Mouse (Mus musculus) retina, postnatal 1 day (tissue): Measurements from ENCODE around the gene Mindy4b-ps.
"Not testable (repeated sequence)": the region's sequence is repeated elsewhere in the genome, so short reads cannot be mapped to it uniquely, and the experiment has no call there.

Experiments used
- DNase-seq: peaks from one replicate; pipeline ENCODE4 v3.0.0-alpha.2; 2012

The Mindy4b-ps gene

DNA sequence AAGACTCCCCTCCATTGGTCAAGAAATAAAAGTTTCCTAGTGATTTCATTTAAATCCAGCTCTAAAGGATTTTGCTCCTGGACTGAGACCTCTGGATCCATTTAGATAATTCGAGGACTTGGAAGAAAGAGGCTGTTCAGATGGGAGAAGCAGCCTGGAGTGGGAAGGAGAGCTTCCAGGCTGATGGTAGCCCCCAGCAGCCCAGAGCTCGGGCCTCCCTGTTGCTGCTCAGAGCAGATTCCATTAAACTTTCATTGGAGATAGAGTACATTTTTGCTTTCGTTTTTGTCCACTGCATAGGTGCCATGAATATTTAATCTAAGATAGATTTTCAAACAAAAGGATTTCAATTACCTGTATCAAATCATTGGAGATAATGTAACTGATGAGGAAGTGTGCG lies at the start of gene Mindy4b-ps:
Gene Mindy4b-ps (minus strand): TSS at position 101 of the 400 bp plus-strand sequence.
- DNase-seq = no peak

DNA sequence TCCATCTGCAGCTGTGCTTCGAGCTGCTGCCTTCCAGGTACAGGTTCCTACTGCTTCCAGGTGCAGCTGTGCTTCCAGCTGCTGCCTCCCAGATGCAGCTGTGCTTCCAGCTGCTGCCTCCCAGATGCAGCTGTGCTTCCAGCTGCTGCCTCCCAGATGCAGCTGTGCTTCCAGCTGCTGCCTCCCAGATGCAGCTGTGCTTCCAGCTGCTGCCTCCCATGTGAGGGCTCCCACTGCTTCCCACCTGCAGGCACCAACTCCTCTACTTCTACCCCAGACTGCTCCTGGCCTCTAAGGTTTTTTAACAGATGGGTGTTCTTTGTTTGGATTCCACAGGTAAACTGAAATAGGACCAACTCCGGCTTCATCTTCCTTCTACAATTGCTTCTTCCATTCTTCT lies 49.8 kb upstream of the Mindy4b-ps start:
- DNase-seq = not testable (repeated sequence)

DNA sequence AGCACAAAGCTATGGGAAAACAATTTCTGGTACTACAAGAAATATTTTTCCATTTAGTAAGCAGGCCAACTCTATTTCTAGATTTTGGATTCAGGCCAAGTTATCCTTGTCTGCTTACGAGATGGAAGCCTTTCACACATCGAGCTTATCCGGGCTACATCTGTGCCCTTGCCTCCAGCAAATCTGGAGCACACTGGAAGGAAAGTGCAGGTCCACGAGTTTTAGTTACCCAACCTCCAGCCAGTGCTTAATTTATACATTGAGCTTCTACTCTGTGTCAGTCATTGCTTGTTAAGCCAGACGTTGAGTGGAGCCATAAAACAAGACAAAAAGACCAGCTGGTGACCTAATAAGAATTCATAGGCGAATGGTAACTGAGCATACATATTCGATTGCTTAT lies 43.6 kb upstream of the Mindy4b-ps start:
- DNase-seq = peak; percentile 51

DNA sequence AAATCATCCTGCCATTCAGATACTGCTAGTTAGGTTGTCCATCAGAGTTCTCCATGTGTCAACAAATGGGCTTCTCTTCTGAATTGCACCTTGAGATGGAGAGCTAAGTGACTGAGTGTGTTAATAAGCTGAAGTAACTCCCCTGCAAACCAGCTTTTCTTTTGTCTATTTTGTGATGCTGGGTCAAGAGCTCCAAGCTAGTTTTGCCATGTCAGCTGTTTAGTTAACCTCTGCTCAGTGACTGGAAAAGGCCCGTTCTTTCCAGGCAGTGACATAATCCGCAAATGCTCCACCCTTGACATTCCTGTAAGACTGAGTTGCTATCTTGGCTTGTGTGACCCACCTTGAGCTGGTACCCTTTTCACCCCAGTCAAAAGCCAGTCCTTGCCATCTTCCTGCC lies 40.9 kb upstream of the Mindy4b-ps start:
- DNase-seq = no peak

DNA sequence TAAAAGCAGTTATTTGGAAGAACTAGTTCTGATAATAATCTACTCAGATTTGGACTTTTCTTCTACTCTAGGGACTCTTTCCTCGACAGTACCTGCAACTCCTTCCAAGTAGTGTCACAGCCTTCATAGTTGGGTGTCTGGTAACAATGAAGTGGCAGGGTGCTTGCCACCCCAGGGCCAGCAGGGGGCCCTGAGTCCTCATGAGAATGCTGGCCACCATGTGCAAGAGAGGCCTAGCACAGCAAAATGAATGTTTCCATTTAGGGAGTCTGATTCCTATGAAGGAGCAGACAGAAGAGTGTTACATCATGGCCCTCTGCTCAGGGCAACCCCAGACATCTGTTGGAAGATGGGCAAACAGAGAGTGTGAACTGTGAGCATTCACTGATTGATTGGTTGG lies 21.3 kb upstream of the Mindy4b-ps start:
- DNase-seq = peak; percentile 60

DNA sequence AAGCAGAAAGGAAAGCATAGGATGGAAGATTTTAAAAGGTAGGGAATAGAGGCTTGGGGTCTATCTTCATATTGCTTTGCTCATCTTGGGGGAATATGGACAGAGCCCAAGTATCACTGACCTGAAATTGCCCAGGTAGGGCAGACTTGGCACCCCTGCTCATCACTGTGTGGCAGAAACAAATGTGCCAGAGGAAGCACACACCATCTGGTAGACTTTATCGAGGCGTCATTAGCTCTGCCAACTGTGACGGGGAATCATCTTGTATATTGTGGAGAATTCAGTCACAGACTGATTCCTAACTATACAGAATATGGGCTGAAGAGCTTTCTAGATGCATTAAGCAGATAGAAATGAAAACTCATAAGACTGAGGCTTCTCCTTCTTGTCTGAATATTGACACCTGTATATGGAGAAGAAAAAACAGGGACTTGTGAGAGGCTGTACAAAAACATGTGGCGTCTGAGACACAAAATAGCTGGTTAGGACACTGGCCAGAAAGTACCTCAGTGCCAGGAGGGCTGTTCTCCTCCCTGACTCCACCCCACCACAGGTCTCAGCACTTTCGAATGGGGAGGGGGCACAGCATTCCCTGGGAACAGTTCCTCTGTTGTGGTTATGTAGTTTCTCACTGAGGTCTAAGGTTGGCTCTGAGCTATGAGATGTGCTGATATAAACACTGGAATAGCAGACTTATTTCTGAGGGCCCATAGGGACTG lies 11.5 kb upstream of the Mindy4b-ps start:
- DNase-seq = no peak

DNA sequence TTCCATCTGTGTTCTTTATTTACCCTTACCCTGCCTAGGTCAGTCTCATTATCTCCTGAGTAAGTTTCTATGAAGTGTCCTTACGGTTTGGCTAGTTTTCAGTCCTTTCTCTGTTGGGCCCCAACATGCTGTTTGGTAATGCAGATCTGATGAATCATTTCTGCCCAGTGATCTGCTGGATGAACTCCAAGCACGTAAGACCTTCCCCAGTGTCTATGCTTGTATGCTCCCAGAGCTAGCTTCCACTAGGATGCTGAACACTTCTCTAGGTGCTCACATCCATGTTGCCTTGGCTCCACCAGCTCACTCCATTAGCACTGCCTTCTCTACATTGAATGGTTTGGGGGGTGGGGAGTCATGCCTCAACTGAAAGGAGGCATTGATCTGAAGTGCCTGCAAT lies 10.8 kb upstream of the Mindy4b-ps start:
- DNase-seq = no peak

DNA sequence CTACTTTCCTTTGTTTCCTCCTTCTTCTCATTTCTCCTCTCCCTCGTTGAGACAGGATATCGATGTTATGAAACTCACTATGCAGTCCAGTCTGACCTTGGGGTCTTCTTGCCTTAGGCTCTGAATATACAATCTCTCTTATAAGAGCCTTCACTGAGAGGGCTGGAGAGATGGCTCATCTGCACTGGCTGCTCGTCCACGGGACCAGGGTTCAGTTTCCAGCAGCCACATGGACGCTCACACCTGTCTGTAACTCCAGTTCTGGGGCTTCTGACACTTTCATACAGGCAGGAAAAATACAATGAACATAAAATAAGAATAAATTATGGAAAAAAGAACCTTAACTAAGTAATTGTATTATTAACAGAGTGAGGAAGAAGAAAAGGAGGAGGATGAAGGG lies 9.5 kb upstream of the Mindy4b-ps start:
- DNase-seq = no peak

DNA sequence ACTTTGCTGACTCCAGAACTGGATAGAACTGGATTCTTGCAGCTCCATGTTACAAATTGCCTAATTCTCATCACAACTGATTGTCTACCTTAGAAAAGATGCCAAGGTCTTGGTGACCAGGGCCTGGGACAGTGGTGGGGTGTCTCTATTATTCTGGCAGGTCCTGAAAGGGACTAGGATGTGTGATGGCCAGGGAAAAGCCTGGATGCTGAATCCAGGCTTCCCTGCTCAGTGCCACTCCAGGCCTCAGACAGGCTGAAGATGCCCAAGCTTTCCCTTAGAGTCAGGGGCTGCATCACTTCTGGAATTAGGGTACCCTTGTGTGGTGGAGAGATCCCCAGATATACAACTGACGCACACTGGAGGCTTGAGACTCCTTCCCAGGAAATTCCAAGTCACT lies 7.8 kb upstream of the Mindy4b-ps start:
- DNase-seq = no peak

DNA sequence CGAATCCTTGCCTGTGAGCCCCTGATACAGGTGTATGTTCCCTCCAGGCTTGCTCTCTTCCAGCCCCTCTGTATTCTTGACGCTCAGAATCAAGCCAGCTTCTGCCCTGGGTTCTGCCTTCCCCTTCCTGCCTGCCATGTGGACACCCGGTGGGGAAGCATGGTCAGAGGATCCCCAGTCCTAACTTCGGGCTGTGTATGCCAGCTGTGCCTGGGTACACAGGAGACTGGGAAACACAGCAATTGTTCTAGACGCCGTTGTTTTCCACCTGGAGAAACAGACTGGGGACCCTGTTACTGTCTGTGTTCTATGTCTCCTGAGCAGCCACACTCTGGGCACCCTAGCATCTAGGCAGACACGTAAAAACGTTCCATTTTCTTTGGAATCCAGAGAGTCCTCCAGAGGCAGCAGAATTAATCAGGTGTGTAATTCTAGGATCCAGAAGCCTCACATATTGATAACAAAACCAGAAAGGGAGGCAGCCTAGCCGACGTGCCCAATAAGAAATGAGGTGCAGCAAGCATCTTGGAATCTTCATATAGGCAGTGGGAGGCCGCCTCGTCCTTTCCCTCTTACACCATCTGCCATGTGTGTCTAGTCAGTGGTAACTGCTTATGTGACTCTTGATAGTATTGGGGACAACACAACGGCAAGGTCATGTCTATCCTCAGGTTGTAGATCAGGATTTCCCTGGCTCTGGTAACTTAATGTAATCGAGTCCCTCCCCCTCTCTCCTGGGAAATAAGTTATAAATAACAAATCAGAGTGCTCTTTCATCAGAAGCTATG lies 6.4 kb upstream of the Mindy4b-ps start:
- DNase-seq = no peak

DNA sequence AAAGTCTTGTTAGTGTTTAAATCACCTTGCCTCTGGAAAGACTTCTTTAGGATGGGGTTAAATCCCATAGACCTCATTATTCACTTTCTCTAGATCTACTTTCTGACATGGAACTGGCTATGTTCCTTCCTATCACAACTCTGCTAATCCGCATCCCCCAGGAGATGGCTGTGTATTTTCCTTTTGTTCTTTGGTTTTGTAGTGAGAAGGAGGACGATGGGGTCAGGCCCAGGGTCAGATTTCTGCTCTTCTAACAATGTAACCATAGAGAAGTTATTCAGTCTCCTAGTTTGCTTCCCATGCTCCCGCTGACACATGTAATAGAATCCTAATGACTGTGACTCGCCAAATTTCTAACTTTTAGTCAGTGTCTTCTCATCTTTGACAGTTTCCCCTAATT lies 4.2 kb upstream of the Mindy4b-ps start:
- DNase-seq = peak; percentile 53

DNA sequence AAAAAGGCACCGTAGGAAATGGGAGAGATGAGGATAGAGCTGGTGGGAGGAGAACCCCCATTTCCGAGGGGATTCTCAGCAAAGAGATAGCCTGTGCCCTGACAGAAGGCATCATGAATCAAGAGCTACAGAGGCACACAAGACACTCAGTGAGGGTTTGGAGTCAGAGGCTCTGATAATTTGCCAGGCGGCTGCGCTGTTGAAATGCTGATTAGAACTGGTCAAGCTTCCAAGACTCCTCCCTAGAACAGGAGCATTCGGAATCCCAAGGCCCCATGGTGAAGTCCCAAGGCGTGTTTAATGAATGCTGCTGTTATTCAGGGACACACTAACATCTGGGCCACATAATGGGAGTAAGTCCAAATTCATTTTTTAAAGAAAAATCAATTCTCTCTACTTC lies 4.8 kb downstream of the Mindy4b-ps start:
- DNase-seq = no peak

DNA sequence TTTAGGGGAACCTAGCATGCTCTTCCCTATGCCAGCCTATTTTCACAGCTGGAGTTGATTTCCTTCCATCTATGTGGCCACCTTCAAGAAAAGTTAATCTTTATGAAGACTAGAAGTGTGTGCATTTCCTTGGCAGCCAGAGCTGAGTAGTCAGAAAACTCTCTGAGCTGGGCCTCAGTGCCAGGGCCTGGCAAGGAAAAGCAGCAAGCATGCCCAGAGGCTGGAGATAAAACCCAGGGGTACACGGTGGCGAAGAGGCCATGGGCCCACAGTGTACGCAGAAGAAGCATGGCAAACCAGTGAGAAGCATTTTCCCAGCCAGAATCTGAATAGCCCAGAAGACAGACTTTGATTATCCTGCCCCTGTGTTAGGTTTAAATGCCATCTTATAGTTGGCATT lies 7.9 kb downstream of the Mindy4b-ps start:
- no peak for DNase-seq

DNA sequence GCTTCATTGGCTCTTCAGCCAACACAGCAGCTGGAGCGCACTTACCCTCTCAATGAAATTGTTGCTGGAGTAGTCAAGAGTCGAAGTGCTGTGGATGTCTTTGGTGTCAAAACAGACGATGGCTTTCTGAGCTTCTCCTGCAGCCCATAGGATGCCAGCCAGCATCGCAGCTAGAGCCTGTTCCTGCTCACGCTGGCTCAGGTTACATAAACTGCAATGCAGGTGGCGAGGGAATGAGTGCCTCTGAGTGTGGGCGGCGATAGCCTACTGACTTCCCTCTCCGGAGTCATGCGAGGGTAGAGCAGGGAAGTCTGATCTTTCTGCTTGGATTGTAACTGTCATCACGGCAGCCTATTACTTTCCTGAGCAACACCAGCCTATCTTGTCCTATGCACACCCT lies 11.8 kb downstream of the Mindy4b-ps start:
- DNase-seq = no peak

DNA sequence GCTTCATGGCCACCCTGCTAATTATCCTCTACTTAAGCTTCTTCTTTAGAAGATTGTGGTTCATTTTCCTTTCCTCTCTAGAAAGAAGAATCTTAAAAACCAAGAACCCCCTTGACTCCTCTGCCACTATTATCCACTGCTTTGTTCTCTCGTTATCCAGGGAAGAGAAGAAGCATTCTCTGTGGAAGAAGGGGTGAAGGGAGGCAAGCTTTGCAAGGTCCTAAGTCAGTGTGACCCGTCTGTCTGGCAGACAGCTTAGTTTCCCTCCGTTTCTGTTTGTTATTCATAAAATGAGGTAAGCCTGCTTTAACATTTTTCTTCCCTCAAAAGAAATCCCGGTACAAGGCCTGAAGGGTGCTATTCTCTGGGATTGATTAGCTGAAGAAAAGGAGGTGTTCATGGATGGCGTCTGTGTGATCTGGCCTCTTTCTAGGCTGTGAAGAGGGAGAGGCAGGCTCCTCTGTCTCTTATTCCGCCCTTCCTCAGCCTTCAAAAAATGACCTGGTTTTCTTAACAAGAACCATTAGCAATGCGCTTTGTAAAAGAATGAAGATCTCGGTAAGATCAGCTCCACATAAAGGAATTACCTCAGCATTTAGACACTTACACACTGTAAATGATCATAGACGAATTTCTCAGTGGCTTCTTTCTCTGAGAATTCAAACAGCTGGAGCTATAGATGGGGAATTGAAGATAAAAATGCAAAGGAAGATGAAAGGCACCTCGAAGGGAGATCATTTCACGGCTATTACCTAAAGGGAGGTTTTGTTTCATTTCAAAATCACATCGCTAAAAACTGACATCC lies 12.8 kb downstream of the Mindy4b-ps start:
- no peak for DNase-seq

DNA sequence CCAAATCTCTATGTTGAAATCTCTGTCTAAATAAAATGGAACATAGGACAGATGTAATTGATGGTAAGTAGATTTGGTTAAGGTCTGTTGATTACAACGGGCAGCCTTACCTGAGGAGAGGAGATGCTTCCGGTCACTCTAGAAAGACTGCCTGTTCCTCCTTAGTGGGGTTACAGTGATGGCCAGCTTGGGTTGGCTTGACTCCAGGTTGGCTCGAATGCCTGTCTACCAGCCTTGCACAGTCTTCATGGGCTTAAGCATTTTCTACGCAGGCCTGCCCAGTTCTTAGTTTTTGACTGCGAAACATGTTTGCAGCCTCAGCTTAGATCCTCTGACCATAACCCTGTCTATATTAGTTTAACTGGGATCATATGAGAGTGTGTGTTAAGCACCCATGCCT lies 13.5 kb downstream of the Mindy4b-ps start:
- DNase-seq = no peak

DNA sequence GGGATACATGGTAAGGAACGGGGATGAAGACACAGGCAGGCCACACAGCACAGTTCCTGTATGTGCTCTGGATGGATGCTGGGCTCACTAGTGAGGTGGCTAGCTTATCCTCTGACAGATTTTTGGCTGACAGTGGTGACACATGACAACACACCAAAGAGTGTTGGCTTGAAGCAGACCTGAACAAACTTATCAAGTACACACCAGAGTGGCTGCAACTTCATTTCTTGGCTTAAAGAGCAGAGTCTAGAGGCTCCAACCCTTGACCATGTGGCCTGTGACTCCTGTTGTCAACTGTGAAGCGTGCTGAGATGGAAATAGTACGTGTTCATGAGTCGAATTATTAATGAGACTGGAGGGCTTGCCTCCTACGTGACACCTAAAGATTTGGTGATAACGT lies 17.4 kb downstream of the Mindy4b-ps start:
- DNase-seq = no peak

DNA sequence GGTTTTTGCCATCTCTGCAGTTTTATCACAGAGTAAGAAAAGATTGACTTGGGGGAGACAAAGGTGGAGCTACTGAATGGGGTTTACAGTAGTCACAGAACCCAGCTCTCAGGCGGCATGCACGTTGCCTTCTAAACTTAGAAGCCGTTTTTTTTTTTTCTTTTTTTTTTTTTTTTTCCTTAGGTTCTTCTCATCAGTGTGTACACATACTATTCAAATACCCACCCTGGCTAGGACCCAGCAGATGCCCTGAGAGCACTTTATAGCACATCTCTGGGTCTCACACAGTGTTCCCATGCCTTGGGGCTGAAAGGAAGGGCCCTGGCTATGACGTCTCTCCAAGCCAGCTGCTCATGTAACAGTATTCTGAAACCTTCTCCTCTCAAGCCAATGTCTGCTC lies 23.4 kb downstream of the Mindy4b-ps start:
- no peak for DNase-seq

DNA sequence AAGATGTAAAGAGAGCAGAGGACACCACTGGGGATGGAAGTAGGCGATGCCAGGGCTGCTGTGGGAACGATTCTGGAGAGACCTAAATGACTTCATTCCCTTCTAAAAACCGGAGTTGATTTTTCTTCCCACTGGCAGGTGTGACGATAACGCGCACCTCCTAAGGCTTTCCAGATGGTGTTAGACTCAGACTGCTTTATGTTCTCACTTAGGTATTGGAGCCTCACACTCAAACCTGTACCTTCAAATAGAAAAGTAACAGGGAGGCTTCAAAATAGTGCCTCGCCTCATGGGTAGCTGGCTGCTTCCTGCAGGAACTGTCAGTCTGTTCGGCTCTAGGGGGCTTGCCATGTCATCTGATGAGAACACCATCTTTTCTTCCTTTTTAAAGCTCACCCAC lies 23.9 kb downstream of the Mindy4b-ps start:
- no peak for DNase-seq

DNA sequence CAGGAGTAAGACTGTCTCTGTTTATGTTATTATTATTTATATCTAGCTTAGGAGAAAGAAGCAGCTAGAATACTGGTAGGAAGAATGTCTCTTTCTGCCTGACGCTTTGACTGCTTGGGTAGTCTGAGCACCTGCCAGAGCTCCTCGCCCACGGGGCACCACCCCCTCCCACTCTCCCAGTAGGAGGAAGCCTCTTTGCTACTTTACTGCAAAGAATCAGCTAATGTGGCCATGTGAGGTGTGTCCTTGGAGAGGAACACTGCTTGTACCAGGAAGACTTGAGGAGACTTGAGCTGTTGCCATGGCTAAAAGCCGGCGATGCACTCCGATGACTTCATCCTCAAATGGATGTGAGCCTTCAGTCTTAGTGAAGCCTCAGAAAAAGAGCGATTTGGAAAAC lies 32.6 kb downstream of the Mindy4b-ps start:
- DNase-seq = no peak

DNA sequence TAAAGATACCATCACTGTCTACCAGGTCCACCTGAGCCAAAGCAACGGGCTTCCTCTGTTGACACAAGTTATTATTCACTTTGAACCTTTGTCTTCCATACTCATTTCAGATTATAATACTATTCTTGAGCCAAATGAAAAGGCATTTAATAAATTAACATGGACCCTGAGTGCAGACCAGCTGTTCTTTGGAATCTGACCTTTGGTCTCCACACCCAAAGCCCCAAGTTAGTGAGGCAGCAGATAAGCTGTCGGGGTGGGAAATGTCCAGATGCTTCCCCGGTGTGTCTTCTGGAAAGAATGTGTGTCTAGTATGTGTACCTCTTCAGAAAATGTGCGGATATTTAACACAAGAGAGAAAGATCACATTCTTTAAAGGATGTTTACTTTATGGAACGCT lies 33.1 kb downstream of the Mindy4b-ps start:
- no peak for DNase-seq

DNA sequence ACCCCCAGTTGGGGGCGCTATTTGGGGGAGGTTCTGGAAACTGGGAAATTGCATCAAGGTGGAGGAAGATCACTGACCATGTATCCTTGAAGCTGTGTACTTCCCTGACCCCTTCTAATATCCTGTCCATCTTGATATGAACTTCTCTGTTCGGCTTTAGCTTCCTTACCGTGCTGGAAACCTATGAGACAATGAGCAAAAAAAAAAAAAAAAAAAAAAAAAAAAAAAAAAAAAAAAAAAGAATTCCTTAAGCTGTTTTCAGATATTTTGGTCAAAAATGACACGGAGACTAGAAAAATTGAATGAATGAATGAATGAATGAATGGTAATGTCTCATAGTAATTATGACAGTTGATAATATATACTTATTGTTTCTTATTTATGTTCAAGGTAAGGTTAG lies 35.6 kb downstream of the Mindy4b-ps start:
- DNase-seq = no peak

DNA sequence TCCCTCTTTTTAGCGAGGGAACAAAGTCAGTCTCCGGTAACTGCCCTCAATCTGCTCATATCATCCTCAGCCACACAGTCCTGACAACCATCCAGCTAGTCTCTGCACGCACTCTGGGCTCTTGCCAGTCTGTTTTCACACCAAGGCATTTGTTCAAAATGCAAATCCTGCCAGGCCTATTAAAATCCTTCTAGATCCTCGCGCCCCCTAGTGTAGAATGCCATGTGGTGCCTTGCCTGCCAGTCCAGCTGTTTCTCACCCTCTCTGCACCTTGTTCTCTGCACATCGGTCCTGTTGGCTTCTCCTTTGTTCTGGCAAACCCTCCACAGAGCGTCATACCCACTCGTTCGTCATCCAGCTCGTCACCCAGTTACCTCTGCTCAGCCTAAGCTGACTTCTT lies 36.2 kb downstream of the Mindy4b-ps start:
- DNase-seq = peak; percentile 58
